Mouse (Mus musculus): ENCODE data around the gene Dnajb5.
"Not testable (repeated sequence)": the region's sequence is repeated elsewhere in the genome, so short reads cannot be mapped to it uniquely, and the experiment has no call there.

Dnajb5 gene

GRCm38 (mm10) chr4:42961592-42961991 lies 12.0 kb downstream of the Dnajb5 start:
- in situ Hi-C loops (cut with MboI, MseI), result loop anchor here (5.0 kb wide), 1 partner anchor 84 kb away; no protein-coding TSS in a partner anchor

- in situ Hi-C loops (cut with MboI, MseI), result loop anchor here (5.0 kb wide), 1 partner anchor 86 kb away; no protein-coding TSS in a partner anchor
Observed at GRCm38 (mm10) chr4:42963480-42963879, 13.9 kb downstream of the Dnajb5 start.

- in situ Hi-C loops (cut with MboI, MseI), result no loop called here
Observed at GRCm38 (mm10) chr4:42965039-42965719, 15.6 kb downstream of the Dnajb5 start.

- in situ Hi-C loops (cut with MboI, MseI), result no loop called here
Observed at GRCm38 (mm10) chr4:42969304-42969703, 19.7 kb downstream of the Dnajb5 start, which contains the start of gene 1700022I11Rik. 1700022I11Rik (plus strand) TSS chr4:42969604.

GRCm38 (mm10) chr4:42972952-42973351 lies 23.3 kb downstream of the Dnajb5 start:
- in situ Hi-C loops (cut with MboI, MseI), result no loop called here

- in situ Hi-C loops (cut with MboI, MseI), result no loop called here
Observed at GRCm38 (mm10) chr4:42973868-42974267, 24.3 kb downstream of the Dnajb5 start.

GRCm38 (mm10) chr4:42978062-42978461 lies 28.4 kb downstream of the Dnajb5 start:
- in situ Hi-C loops (cut with MboI, MseI), result no loop called here

- in situ Hi-C loops (cut with MboI, MseI), result not testable (repeated sequence)
Observed at GRCm38 (mm10) chr4:42980467-42980866, 30.9 kb downstream of the Dnajb5 start.

GRCm38 (mm10) chr4:42988296-42988695 lies 38.7 kb downstream of the Dnajb5 start:
- in situ Hi-C loops (cut with MboI, MseI), result no loop called here

GRCm38 (mm10) chr4:42998022-42998421 lies 48.4 kb downstream of the Dnajb5 start:
- in situ Hi-C loops (cut with MboI, MseI), result loop anchor here (10.0 kb wide), 1 partner anchor 2003 kb away; no protein-coding TSS in a partner anchor

- in situ Hi-C loops (cut with MboI, MseI), result loop anchor here (10.0 kb wide), 2 partner anchors 1165 to 2005 kb away; no protein-coding TSS in a partner anchor
Observed at GRCm38 (mm10) chr4:42999451-43000140, 50.0 kb downstream of the Dnajb5 start.

GRCm38 (mm10) chr4:43000141-43000986 lies 50.8 kb downstream of the Dnajb5 start, which contains the start of gene Vcp:
Vcp (minus strand) TSS chr4:43000507.
- in situ Hi-C loops (cut with MboI, MseI), result loop anchor here (10.0 kb wide), 1 partner anchor 1164 kb away; no protein-coding TSS in a partner anchor

- in situ Hi-C loops (cut with MboI, MseI), result loop anchor here (10.0 kb wide), 1 partner anchor 1164 kb away; no protein-coding TSS in a partner anchor
Observed at GRCm38 (mm10) chr4:43001272-43001671, 51.7 kb downstream of the Dnajb5 start.

GRCm38 (mm10) chr4:43002756-43003439 lies 53.3 kb downstream of the Dnajb5 start:
- in situ Hi-C loops (cut with MboI, MseI), result loop anchor here (10.0 kb wide), 1 partner anchor 1162 kb away; no protein-coding TSS in a partner anchor

GRCm38 (mm10) chr4:43004951-43005350 lies 55.3 kb downstream of the Dnajb5 start:
- in situ Hi-C loops (cut with MboI, MseI), result loop anchor here (10.0 kb wide), 1 partner anchor 1160 kb away; no protein-coding TSS in a partner anchor

- in situ Hi-C loops (cut with MboI, MseI), result loop anchor here (10.0 kb wide), 1 partner anchor 1159 kb away; no protein-coding TSS in a partner anchor
Observed at GRCm38 (mm10) chr4:43005765-43006164, 56.2 kb downstream of the Dnajb5 start.
